Mouse (Mus musculus) frontal cortex, postnatal 25 days (tissue): ENCODE measurements around the gene Atp6v1g2.
A peak's percentile ranks its signal among the peaks of the same experiment; 100 is the strongest.
"Not testable (repeated sequence)": the region's sequence is repeated elsewhere in the genome, so short reads cannot be mapped to it uniquely, and the experiment has no call there.

Source experiments
- DNase-seq, 2 experiments: peaks; one replicate each; pipeline ENCODE4 v3.0.0; 2022; ENCODE audit warnings: low spot score in 2 of 2

Gene Atp6v1g2

GRCm38 (mm10) chr17:35202442-35202841, 31.0 kb upstream of the Atp6v1g2 start:
- no peak for DNase-seq

DNA sequence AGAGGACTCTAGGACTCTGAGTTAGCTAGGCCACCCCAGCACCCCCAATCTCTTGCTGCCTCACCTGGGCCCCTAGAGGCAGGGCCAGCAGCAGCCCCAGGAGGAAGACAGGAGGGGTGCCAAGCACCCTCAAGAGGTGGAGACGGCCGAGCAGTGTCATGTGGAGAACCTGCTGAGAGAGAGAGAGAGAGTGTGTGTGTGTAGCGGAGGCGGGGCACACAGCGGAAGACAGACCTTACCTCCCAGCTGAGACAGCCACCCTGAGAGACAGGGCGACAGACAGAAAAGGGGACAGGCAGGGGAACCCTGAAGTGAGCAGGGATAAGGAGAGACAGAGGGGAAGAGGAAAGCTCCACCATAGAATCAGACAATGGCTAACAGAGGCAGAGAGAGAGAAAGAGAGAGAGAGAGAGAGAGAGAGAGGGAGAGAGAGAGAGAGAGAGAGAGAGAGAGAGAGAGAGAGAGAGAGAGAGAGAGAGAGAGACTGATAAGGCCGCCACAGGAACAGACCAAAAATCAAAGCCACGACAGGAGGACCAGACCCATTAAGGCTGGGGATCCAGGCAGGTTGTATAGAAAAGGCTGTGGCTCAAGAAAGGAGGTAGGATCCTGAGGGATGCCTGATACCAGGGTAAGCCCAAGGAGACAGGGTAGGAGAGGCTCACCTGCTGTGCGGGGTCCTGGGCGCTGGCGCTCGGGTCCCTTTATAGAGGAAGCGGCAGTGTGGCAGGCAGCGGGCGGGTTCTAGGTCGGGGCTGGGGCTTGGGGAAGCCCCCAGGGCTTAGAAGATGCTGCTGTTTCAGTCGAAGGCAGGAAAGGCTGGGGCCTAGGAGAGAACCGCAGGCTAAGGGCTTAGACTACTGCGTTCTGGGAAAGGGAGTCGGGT, 28.7 kb upstream of the Atp6v1g2 start, which contains the start of gene Lta:
TSS of gene Lta (minus strand) at position 858 of the 886 bp plus-strand sequence.
- no peak for DNase-seq

DNA sequence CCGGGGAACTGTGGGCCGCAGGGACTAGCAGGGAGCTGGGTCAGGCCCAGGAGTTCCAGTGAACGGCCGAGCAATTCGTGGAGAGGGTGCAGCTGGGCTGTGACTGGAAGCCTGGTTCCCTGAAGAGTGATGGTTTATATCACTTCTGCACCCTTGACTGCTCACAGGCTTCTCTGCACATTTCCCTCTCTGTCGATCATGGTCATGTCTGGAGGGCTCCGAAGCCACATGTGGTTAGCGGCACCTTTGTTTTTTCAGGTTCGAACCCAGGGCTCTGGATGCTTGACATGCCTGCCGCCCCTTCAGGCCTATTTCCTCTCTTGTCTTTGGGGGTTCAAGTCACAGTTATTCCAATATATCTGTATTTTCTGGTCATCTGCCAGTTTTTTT, 28.1 kb upstream of the Atp6v1g2 start:
- DNase-seq, result no peak

GRCm38 (mm10) chr17:35209785-35210535, 23.5 kb upstream of the Atp6v1g2 start:
- no peak for DNase-seq

DNA sequence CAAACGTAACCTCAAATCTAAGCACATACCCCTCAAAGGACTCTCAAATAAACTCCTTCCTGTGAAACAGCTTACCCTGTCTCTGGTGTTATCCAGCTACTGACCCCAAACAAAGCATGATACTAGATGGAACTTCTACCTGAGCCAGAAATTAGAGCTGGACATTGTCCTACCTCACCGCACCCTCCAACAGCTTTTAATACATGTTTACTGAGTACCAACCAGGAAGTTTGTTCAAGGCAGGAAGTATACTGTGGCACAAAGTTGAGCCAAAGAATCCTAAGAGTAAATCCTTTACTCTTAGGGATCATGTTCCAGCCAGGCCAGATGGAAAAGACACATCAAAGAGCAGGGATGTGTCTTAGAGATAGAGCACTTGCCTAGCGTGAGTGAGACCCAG, 22.9 kb upstream of the Atp6v1g2 start:
- no peak for DNase-seq

DNA sequence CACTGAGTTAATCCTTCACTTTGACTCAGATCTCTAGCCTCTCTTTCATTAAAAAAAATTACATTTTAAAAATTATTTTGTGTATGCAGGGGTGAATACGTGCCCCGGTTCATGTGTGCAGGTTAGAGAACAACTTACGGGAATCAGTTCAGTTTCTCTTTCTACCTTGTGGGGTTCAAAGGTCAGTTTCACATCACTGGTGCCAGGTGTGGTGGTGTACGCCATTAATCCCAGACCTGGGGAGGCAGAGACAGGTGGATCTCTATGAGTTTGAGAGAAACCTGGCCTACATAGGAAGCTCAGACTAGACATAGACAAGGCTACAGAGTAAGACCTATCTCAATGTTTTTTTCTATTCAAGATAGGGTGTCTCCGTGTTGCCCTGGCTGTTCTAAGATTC, 20.4 kb upstream of the Atp6v1g2 start:
- DNase-seq, result no peak

DNA sequence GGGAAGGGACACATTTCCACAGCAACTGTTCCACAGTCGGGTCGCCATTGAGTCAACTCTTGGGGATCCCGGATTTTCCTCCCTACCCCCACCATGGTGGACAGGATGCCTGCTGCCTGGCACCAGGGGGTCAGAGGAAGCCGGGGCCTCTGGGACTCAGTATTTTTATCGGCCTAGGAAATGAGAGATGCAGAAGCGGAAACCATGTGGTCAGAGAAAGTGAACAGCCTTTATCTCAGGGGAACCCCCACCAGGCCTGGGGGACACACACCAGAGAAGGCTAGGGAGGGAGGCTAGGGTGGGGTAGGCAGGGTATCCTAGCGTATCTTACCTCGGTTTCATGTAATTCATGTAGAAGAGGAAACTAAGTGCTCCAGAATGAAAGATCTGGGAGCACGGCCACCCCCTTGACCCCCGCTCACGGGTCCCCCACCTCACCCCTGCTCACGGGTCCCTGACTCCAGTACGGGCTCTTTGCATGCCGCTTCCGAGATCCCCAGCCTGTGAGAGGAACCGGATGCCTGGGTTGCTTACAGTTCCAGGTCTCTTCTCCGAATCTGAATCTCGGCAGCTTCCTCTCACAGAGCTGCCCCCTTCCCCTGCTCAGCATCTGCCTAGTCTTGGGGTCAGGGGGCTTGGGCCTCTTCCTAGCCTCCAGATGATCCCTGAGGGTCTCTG, 14.8 kb upstream of the Atp6v1g2 start:
- no peak for DNase-seq

DNA sequence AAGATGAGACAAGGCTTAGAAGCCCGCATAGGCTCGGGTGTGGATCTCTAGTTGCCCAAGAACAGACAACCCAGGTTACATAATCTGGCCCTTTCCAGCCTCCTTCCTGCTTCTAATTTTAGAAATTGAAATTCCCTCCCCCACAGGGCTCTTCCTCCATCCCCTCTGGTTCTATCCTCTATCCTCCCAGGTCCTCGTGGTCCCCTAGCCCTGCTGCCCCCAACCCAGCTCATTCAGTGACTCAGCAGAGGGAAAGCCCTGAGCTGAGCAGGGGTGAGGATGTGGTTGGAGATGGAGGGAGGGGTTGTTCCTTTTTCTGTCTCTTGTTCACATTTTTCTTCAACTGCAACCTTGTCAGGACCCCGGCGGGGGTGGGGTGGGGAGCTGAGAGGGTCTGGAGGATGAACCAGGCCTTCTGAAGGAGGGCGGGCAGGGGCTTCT, 13.8 kb upstream of the Atp6v1g2 start:
- DNase-seq, result no peak

- no peak for DNase-seq
Measured at GRCm38 (mm10) chr17:35220156-35220952, 13.1 kb upstream of the Atp6v1g2 start, which contains the start of gene Gm16181. Gene Gm16181 (plus strand): TSS chr17:35220834.

- no peak for DNase-seq
Measured at GRCm38 (mm10) chr17:35222299-35222698, 11.2 kb upstream of the Atp6v1g2 start.

DNA sequence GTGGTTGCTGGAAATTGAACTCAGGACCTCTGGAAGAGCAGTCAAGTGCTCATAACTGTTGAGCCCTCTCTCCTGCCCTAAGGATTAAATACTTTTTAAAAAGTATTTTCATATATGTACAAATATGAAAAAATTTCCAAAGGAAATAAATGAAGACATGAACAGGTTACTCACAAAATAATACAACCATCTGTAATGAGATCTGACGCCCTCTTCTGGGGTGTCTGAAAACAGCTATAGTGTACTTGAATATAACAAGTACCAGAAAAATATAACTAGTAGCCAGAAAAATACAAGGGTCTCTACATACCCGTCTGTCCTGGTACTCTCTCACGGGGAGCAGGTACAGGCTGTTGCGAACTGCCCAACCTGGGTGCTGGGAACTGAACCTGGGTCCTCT, 8.8 kb upstream of the Atp6v1g2 start:
- DNase-seq, result no peak

DNA sequence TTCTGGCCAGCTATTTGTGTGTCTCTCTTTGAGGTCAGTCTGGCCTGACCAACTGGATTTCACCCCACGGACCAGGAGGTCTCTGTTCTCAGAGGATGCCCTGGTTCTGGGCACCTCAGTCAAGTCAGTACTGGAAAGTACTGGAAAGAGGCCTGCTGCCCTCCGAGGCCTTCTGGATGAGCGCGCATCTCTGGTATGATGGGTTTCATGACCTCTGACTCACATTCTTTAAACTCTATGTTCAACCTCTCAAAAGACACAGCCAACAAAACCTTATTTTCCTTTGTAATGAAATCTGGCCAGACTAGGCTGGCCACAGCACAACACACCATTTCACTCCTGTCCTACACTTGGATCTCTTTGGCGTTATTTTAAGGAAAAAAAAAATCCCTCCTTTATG, 8.0 kb upstream of the Atp6v1g2 start:
- DNase-seq, result no peak

DNA sequence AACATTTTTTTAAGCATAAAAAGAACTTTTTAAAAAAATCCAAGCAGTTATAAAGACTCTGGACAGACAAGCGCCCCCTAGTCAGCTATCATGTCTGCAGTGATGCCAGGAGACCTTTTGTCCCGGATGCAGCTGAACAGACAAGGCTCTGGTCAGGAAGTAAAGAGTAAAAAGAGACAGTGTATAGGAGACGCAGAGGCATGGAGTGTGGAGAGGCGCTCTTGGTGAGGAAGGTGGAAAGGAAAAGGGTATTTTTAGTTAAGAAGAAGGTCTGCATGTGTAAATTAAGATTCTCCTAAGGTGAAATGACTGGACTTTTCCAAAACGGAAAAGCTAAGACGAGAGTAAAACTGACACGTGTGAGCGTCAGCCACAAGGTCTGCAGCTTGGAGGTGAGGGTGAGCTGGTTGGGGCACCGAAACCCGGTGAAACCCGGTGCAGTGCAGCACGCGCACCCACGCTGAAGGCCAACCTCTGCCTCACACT, 6.9 kb upstream of the Atp6v1g2 start:
- DNase-seq, result no peak

DNA sequence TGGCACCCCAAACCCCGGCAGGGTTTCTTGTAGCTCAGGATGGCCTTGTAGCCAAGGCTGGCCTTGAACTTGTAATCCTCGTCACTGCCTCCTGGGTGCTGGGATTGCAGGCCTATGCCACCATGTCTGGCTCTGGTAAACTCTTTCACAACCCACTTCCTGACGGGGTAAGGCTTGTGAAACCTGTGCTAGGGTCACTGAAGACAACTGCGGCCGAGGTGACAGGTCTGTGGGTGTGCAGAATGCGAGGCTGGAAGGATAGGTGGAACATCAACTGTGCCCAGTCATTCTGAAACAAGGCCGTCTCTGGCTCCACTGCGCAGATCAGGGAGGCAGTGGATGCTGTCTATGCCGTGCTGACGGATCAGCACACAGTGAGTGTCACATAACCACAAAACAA, 2.4 kb upstream of the Atp6v1g2 start:
- no peak for DNase-seq

GRCm38 (mm10) chr17:35232043-35232442, 1.4 kb upstream of the Atp6v1g2 start:
- peak; percentile 81 to 86 for DNase-seq

- no peak for DNase-seq
Measured at GRCm38 (mm10) chr17:35232659-35233058, 801 bp upstream of the Atp6v1g2 start.

GRCm38 (mm10) chr17:35234090-35234489, 630 bp downstream of the Atp6v1g2 start:
- DNase-seq, result not testable (repeated sequence)

DNA sequence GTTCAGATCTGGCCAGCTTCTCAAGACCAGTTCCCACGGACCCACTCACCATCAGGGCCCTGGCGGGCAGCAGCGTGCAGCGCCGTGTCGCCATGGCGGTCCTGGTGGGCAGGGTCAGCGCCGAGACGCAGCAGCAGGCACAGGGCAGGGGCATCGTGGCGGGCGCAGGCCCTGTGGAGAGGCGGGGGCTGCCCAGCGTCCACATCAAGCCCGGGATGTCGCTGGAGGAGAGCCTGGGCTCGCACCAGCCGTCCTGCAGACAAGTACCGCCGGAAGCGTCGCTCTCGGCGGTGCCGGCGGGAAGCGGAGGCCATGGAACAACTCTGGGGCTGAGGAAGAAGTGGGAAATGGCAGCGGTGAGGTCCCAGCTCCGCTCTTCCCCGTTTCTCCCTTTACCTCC, 1.4 kb downstream of the Atp6v1g2 start:
- DNase-seq, result no peak

DNA sequence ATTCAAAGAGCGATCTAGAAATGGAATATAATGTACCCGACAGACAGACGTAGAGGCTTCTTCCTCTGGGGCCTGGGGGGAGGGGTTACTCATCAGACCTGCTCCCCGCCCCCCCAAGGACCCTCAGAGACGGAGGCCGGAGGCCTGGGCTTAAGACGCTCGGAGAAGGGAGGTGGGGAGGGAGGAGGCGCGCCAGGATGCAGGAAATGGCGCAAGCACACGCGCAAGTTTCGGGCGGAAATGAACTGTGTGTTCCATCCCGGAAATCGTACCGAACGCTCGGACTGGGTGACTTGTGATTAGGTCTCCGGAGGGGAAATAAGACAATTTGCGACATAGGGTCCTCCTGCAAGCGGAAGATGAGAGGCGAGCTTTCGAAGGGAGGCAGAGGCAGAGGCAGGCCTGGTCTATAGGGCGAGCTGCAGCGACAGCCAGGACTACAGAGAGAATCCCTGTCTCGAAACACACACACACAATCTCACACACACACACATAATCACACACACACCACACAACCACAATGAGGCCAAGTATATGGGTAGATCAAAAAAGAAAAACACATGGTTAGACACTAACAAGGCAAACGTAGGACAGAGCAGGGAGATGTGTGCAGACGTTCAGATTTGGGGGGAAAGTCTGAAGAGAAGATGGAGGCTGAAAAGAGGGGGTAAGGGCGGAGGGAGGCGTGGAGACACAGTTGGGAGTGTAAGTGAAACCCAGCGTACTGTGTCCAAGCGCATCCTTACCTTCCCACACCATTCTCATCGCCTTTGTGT, 2.3 kb downstream of the Atp6v1g2 start, which contains the start of gene Nfkbil1:
TSS of gene Nfkbil1 (minus strand) at position 179 of the 776 bp plus-strand sequence.
- DNase-seq, result peak; percentile 81

- DNase-seq, result peak; percentile 100
Measured at GRCm38 (mm10) chr17:35236390-35236746, 2.9 kb downstream of the Atp6v1g2 start.
